Mouse (Mus musculus) CH12.LX (cell line): ENCODE measurements at regions not wholly inside any gene's neighbourhood (a gene's known extent, or its start where the extent isn't known, plus 50 kb on each side); places are given as distances from the start of the nearest gene placed in this dataset.

Experiments
- DNase-seq: peaks from one replicate; pipeline ENCODE4 v3.0.0-alpha.2; 2013; ENCODE audit errors: extremely low read depth
- H3K27ac ChIP-seq: 2 replicates; pipeline ENCODE4 v1.5.1; 2012; ENCODE audit warnings: low read depth, mild to moderate bottlenecking, control low read depth, moderate library complexity; ENCODE audit not compliant: insufficient read depth
- H3K27me3 ChIP-seq: replicated peaks from 2 replicates; pipeline ENCODE3; 2012; ENCODE audit warnings: inconsistent platforms
- H3K36me3 ChIP-seq, 2 experiments: replicated peaks in 1 of 2; 2 replicates each; pipeline versions ENCODE3 to v1.6.1; 2012; ENCODE audit warnings: inconsistent platforms in 1 of 2, low read length in 1 of 2, mild to moderate bottlenecking in 1 of 2, mixed read lengths in 1 of 2, moderate library complexity in 1 of 2; ENCODE audit not compliant: control insufficient read depth in 1 of 2, insufficient read depth in 1 of 2
- H3K4me1 ChIP-seq, 2 experiments: 2 replicates each; pipeline ENCODE4 v1.6.1; 2012; ENCODE audit warnings: inconsistent platforms in 1 of 2, moderate library complexity in 1 of 2; ENCODE audit not compliant: insufficient read depth in 2 of 2, control insufficient read depth in 1 of 2
- H3K4me2 ChIP-seq: 2 replicates; pipeline ENCODE4 v1.6.1; 2012; ENCODE audit warnings: low read depth, mild to moderate bottlenecking, control low read depth; ENCODE audit not compliant: poor library complexity, insufficient read depth, severe bottlenecking
- H3K4me3 ChIP-seq, 3 experiments: fragments of 150-350 bp in 1 of 3; sonication (generic) in 1 of 3; replicated peaks in 1 of 3; 2 replicates each; pipeline versions ENCODE3 to v1.5.1; 2011 to 2012; ENCODE audit warnings: low read depth in 2 of 3, low read length in 2 of 3, mild to moderate bottlenecking in 2 of 3, moderate library complexity in 2 of 3, control low read depth in 1 of 3, improper control_type of control experiment in 1 of 3, inconsistent platforms in 1 of 3, mixed read lengths in 1 of 3; ENCODE audit not compliant: poor library complexity in 1 of 3
- H3K79me2 ChIP-seq: replicated peaks from 2 replicates; pipeline ENCODE4 v1.6.1; 2012; ENCODE audit warnings: mild to moderate bottlenecking, moderate library complexity; ENCODE audit not compliant: control insufficient read depth, poor library complexity, insufficient read depth, severe bottlenecking; ENCODE audit errors: extremely low read depth
- H3K9ac ChIP-seq: 2 replicates; pipeline ENCODE4 v1.6.1; 2012; ENCODE audit warnings: low read depth, mild to moderate bottlenecking, control low read depth, moderate library complexity; ENCODE audit not compliant: insufficient read depth
- H3K9me3 ChIP-seq: replicated peaks from 2 replicates; pipeline ENCODE3; 2012; ENCODE audit warnings: low read length, inconsistent platforms, mixed read lengths
- BHLHE40 ChIP-seq: IDR thresholded peaks from 2 replicates; pipeline ENCODE4 v1.6.1; 2011; ENCODE audit warnings: mild to moderate bottlenecking, low read depth, low read length, improper control_type of control experiment
- CHD1 ChIP-seq: IDR thresholded peaks from 2 replicates; pipeline ENCODE4 v1.6.1; 2012; ENCODE audit warnings: low read depth, low read length, improper control_type of control experiment, inconsistent platforms
- CHD2 ChIP-seq: IDR thresholded peaks from 2 replicates; pipeline ENCODE4 v1.6.1; 2011; ENCODE audit warnings: low read length, improper control_type of control experiment
- CTCF ChIP-seq, 2 experiments: IDR thresholded peaks in 1 of 2; conservative IDR thresholded peaks in 1 of 2; 2 replicates each; pipeline ENCODE4 v1.5.1; 2011 to 2012; ENCODE audit warnings: low read depth in 2 of 2, low read length in 2 of 2, improper control_type of control experiment in 1 of 2, inconsistent platforms in 1 of 2, mild to moderate bottlenecking in 1 of 2, moderate library complexity in 1 of 2
- E2F4 ChIP-seq: IDR thresholded peaks from 2 replicates; pipeline ENCODE4 v1.6.1; 2011; ENCODE audit warnings: low read depth, low read length, improper control_type of control experiment; ENCODE audit not compliant: insufficient replicate concordance
- EP300 ChIP-seq: IDR thresholded peaks from 2 replicates; pipeline ENCODE4 v1.6.1; 2011; ENCODE audit warnings: low read length, improper control_type of control experiment
- ETS1 ChIP-seq: conservative IDR thresholded peaks from 2 replicates; pipeline ENCODE4 v1.6.1; 2012; ENCODE audit warnings: low read depth, mild to moderate bottlenecking, inconsistent platforms, low read length, improper control_type of control experiment, moderate library complexity
- GABPA ChIP-seq: IDR thresholded peaks from 2 replicates; pipeline ENCODE4 v1.6.1; 2012; ENCODE audit warnings: low read depth, low read length, improper control_type of control experiment, inconsistent platforms; ENCODE audit not compliant: insufficient replicate concordance
- HCFC1 ChIP-seq: IDR thresholded peaks from 2 replicates; pipeline ENCODE4 v1.6.1; 2012; ENCODE audit warnings: low read depth, mild to moderate bottlenecking, inconsistent platforms, low read length, improper control_type of control experiment
- IRF4 ChIP-seq: IDR thresholded peaks from 2 replicates; pipeline ENCODE4 v1.6.1; 2014; ENCODE audit warnings: low read depth, mild to moderate bottlenecking, inconsistent platforms, low read length, improper control_type of control experiment
- MAFK ChIP-seq: IDR thresholded peaks from 2 replicates; pipeline ENCODE4 v1.6.1; 2011; ENCODE audit warnings: low read length, improper control_type of control experiment; ENCODE audit not compliant: insufficient replicate concordance
- MAZ ChIP-seq: IDR thresholded peaks from 2 replicates; pipeline ENCODE4 v1.6.1; 2012; ENCODE audit warnings: low read depth, mild to moderate bottlenecking, inconsistent platforms, low read length, improper control_type of control experiment, moderate library complexity
- MEF2A ChIP-seq: IDR thresholded peaks from 2 replicates; pipeline ENCODE4 v1.6.1; 2014; ENCODE audit warnings: low read depth, mild to moderate bottlenecking, inconsistent platforms, low read length, improper control_type of control experiment, borderline replicate concordance
- MXI1 ChIP-seq: IDR thresholded peaks from 2 replicates; pipeline ENCODE4 v1.6.1; 2011; ENCODE audit warnings: mild to moderate bottlenecking, low read depth, low read length, improper control_type of control experiment
- NELFE ChIP-seq: IDR thresholded peaks from 2 replicates; pipeline ENCODE4 v1.6.1; 2011; ENCODE audit warnings: low read depth, low read length, improper control_type of control experiment
- NRF1 ChIP-seq: IDR thresholded peaks from 2 replicates; pipeline ENCODE4 v1.6.1; 2014; ENCODE audit warnings: low read depth, mild to moderate bottlenecking, inconsistent platforms, low read length, improper control_type of control experiment, moderate library complexity
- PAX5 ChIP-seq: IDR thresholded peaks from 2 replicates; pipeline ENCODE4 v1.6.1; 2012; ENCODE audit warnings: low read length, inconsistent platforms, mixed read lengths
- POLR2A ChIP-seq: IDR thresholded peaks from 2 replicates; pipeline ENCODE4 v1.6.1; 2011; ENCODE audit warnings: low read depth, mild to moderate bottlenecking, improper control_type of control experiment, low read length
- POLR2AphosphoS2 ChIP-seq: IDR thresholded peaks from 2 replicates; pipeline ENCODE4 v1.6.1; 2011; ENCODE audit warnings: low read depth, low read length, improper control_type of control experiment
- SIN3A ChIP-seq: IDR thresholded peaks from 2 replicates; pipeline ENCODE4 v1.6.1; 2012; ENCODE audit warnings: low read length, improper control_type of control experiment, inconsistent platforms
- SMC3 ChIP-seq: IDR thresholded peaks from 2 replicates; pipeline ENCODE4 v1.6.1; 2011; ENCODE audit warnings: low read depth, low read length, improper control_type of control experiment
- USF1 ChIP-seq: IDR thresholded peaks from 2 replicates; pipeline ENCODE4 v1.6.1; 2014; ENCODE audit warnings: low read depth, mild to moderate bottlenecking, inconsistent platforms, low read length, improper control_type of control experiment
- USF2 ChIP-seq: conservative IDR thresholded peaks from 2 replicates; pipeline ENCODE4 v1.6.1; 2011; ENCODE audit warnings: low read depth, low read length, improper control_type of control experiment
- ZC3H11A ChIP-seq: IDR thresholded peaks from 2 replicates; pipeline ENCODE4 v1.6.1; 2012; ENCODE audit warnings: low read depth, mild to moderate bottlenecking, inconsistent platforms, low read length, improper control_type of control experiment
- ZMIZ1 ChIP-seq: IDR thresholded peaks from 2 replicates; pipeline ENCODE4 v1.6.1; 2012; ENCODE audit warnings: low read depth, mild to moderate bottlenecking, inconsistent platforms, low read length, improper control_type of control experiment
- dilution Hi-C: fragments of 300-500 bp; cut with MboI; formaldehyde crosslinking; loops from 2 replicates; pipeline ENCODE4 v1.14.3; 2020; ENCODE audit warnings: low sequenced_read_pairs; ENCODE audit not compliant: extremely low pct_unique_long_range_greater_than_20kb, extremely low pct_ligation_motif_present
- in situ Hi-C: fragments of 300-500 bp; cut with MboI; formaldehyde crosslinking; loops from 3 replicates; pipeline ENCODE4 v1.14.3; 2019; ENCODE audit warnings: low sequenced_read_pairs, low pct_ligation_motif_present, low pct_unique_long_range_greater_than_20kb, mixed read lengths

- TF ChIP-seq POLR2AphosphoS2, result peak; percentile 89; the same call in 1 of the 2 replicates
Observed at GRCm38 (mm10) chr16:50732082-50733006, 141.4 kb upstream of the Ccdc54 start (continued).

- Histone ChIP-seq H3K27me3 (no peaks in the 10 kb centered on the region), H3K36me3 (peaks cover 2 to 18% of the 10 kb centered on the region in 2 experiments), H3K4me2 (no peak overlapping the region), H3K4me3 (no peak overlapping the region), H3K9ac (no peak overlapping the region), H3K9me3 (no peaks in the 10 kb centered on the region), H3K27ac (no peak overlapping the region), H3K4me1 (peaks cover 5 to 26% of the 10 kb centered on the region in 2 experiments), H3K79me2 (no peaks in the 10 kb centered on the region; the same call in 1 of the 2 replicates)
- no peak for TF ChIP-seq EP300
- TF ChIP-seq MAZ, result no peak
- no peak for TF ChIP-seq NELFE
- no peak for TF ChIP-seq CHD2
- no peak for TF ChIP-seq ZC3H11A
- TF ChIP-seq BHLHE40, result no peak
- no peak for TF ChIP-seq POLR2A
- TF ChIP-seq IRF4, result no peak
- TF ChIP-seq SIN3A, result no peak
- no peak for TF ChIP-seq CTCF (conservative IDR thresholded peaks at IDR 0.05 in 1 of 2, IDR thresholded peaks at IDR 0.05 in 1 of 2; ENCODE audit: low read depth in 2 of 2, low read length in 2 of 2)
- TF ChIP-seq USF2, result no peak
- no peak for TF ChIP-seq PAX5
- TF ChIP-seq MEF2A, result no peak
- no peak for TF ChIP-seq USF1
- no peak for TF ChIP-seq CHD1
- TF ChIP-seq MAFK, result no peak
- in situ Hi-C loops, result loop anchor here (25.0 kb wide), 2 partner anchors 467 to 692 kb away; no protein-coding TSS in a partner anchor
- no peak for DNase-seq
- dilution Hi-C loops, result no loop called here
Observed at GRCm38 (mm10) chr16:50729341-50729740, 138.4 kb upstream of the Ccdc54 start.

GRCm38 (mm10) chr16:50723144-50723543 lies 132.2 kb upstream of the Ccdc54 start:
- Histone ChIP-seq H3K9ac (no peak overlapping the region), H3K4me1 (no peaks in the 10 kb centered on the region), H3K4me2 (no peak overlapping the region), H3K9me3 (no peaks in the 10 kb centered on the region), H3K4me3 (no peak overlapping the region), H3K79me2 (no peaks in the 10 kb centered on the region), H3K27ac (no peak overlapping the region), H3K27me3 (no peaks in the 10 kb centered on the region), H3K36me3 (peaks cover 2 to 20% of the 10 kb centered on the region in 2 experiments)
- in situ Hi-C loops (no loop called here), dilution Hi-C loops (no loop called here)
- DNase-seq, result no peak
- no peak for TF ChIP-seq CTCF (conservative IDR thresholded peaks at IDR 0.05 in 1 of 2, IDR thresholded peaks at IDR 0.05 in 1 of 2; ENCODE audit: low read depth in 2 of 2, low read length in 2 of 2)
- no peak for TF ChIP-seq ETS1
- TF ChIP-seq ZMIZ1, result no peak
- no peak for TF ChIP-seq E2F4
- no peak for TF ChIP-seq GABPA
- TF ChIP-seq CHD1, result no peak
- TF ChIP-seq SMC3, result no peak
- no peak for TF ChIP-seq NRF1
- no peak for TF ChIP-seq MAFK
- no peak for TF ChIP-seq USF2
- no peak for TF ChIP-seq MXI1
- no peak for TF ChIP-seq HCFC1
